Mouse (Mus musculus): ENCODE measurements at regions not wholly inside any gene's neighbourhood (a gene's known extent, or its start where the extent isn't known, plus 50 kb on each side); places are given as distances from the start of the nearest gene placed in this dataset.

- TF ChIP-seq POLR2A (IDR thresholded peaks at IDR 0.05; ENCODE audit: borderline replicate concordance, extremely low read depth, insufficient read depth, insufficient read length, poor library complexity, severe bottlenecking) (no peak), CTCF (IDR thresholded peaks at IDR 0.05; ENCODE audit: borderline replicate concordance, extremely low read depth, insufficient read depth, insufficient read length) (no peak)
Measured at GRCm38 (mm10) chr9:25426941-25427340, 54.4 kb upstream of the Eepd1 start.
